Mouse (Mus musculus): ENCODE data around the gene Psd4. TPM values are rescaled to one million over a fixed set of nuclear protein-coding genes. Genes with fewer than 3 reads are reported as not detected.

The Psd4 gene
- total and polyA plus RNA-seq, 3 experiments = 54.8 to 66.8 (median 55.0) TPM

GRCm38 (mm10) chr2:24435699-24436098 is 68.3 kb downstream of the Psd4 start:
- H3K4me1 ChIP-seq (ENCODE audit: control insufficient read depth in 1 of 2, insufficient read depth in 2 of 2) = no peaks in the 10 kb centered on the region
- H3K9me3 ChIP-seq (replicated peaks; ENCODE audit: low read length) = no peaks in the 10 kb centered on the region
- H3K9ac ChIP-seq (ENCODE audit: insufficient read depth, low read depth) = no peak overlapping the region
- no peak overlapping the region for H3K4me2 ChIP-seq (ENCODE audit: insufficient read depth, low read depth, poor library complexity, severe bottlenecking)
- no peaks in the 10 kb centered on the region for H3K36me3 ChIP-seq (replicated peaks in 1 of 2; ENCODE audit: control insufficient read depth in 1 of 2, insufficient read depth in 1 of 2, low read length in 1 of 2)
- H3K4me3 ChIP-seq (replicated peaks in 1 of 3; ENCODE audit: low read depth in 2 of 3, low read length in 2 of 3, poor library complexity in 1 of 3) = no peak overlapping the region
- no peaks in the 10 kb centered on the region for H3K79me2 ChIP-seq (replicated peaks; ENCODE audit: control insufficient read depth, extremely low read depth, insufficient read depth, poor library complexity, severe bottlenecking)
- no peak for TF ChIP-seq CHD2 (IDR thresholded peaks at IDR 0.05; ENCODE audit: low read length)
- no peak for TF ChIP-seq TCF12 (IDR thresholded peaks at IDR 0.05; ENCODE audit: low read depth, low read length)
- no peak for TF ChIP-seq ZMIZ1 (IDR thresholded peaks at IDR 0.05; ENCODE audit: low read depth, low read length)
- TF ChIP-seq JUN (IDR thresholded peaks at IDR 0.05; ENCODE audit: insufficient read depth, low read depth, low read length) = no peak
- TF ChIP-seq BHLHE40 (IDR thresholded peaks at IDR 0.05; ENCODE audit: low read depth, low read length) = no peak
- TF ChIP-seq ELF1 (IDR thresholded peaks at IDR 0.05; ENCODE audit: low read depth, low read length) = no peak
- TF ChIP-seq MXI1 (IDR thresholded peaks at IDR 0.05; ENCODE audit: low read depth, low read length) = no peak
- no peak for TF ChIP-seq ZNF384 (IDR thresholded peaks at IDR 0.05; ENCODE audit: low read depth, low read length)
- TF ChIP-seq ZKSCAN1 (IDR thresholded peaks at IDR 0.05; ENCODE audit: borderline replicate concordance, low read depth, low read length) = no peak
- TF ChIP-seq MAZ (IDR thresholded peaks at IDR 0.05; ENCODE audit: low read depth, low read length) = no peak
- TF ChIP-seq SMC3 (IDR thresholded peaks at IDR 0.05; ENCODE audit: low read depth, low read length) = no peak
- no peak for TF ChIP-seq SIN3A (IDR thresholded peaks at IDR 0.05; ENCODE audit: low read length)
- TF ChIP-seq UBTF (IDR thresholded peaks at IDR 0.05; ENCODE audit: low read depth, low read length) = no peak
- in situ Hi-C loops (cut with MboI; ENCODE audit: low pct_ligation_motif_present, low pct_unique_long_range_greater_than_20kb, low sequenced_read_pairs) = no loop called here
- H3K27me3 ChIP-seq (replicated peaks) = no peaks in the 10 kb centered on the region
- no peak for DNase-seq (ENCODE audit: extremely low read depth)
- no peak overlapping the region for H3K27ac ChIP-seq (ENCODE audit: insufficient read depth, low read depth)
- dilution Hi-C loops (cut with MboI; ENCODE audit: extremely low pct_ligation_motif_present, extremely low pct_unique_long_range_greater_than_20kb, low sequenced_read_pairs) = no loop called here

- no peak overlapping the region for H3K4me2 ChIP-seq (ENCODE audit: insufficient read depth, low read depth, poor library complexity, severe bottlenecking)
- H3K36me3 ChIP-seq (replicated peaks in 1 of 2; ENCODE audit: control insufficient read depth in 1 of 2, insufficient read depth in 1 of 2, low read length in 1 of 2) = no peaks in the 10 kb centered on the region
- in situ Hi-C loops (cut with MboI; ENCODE audit: low pct_ligation_motif_present, low pct_unique_long_range_greater_than_20kb, low sequenced_read_pairs) (no loop called here), dilution Hi-C loops (cut with MboI; ENCODE audit: extremely low pct_ligation_motif_present, extremely low pct_unique_long_range_greater_than_20kb, low sequenced_read_pairs) (no loop called here)
- no peak for DNase-seq (ENCODE audit: extremely low read depth)
- TF ChIP-seq IRF4 (IDR thresholded peaks at IDR 0.05; ENCODE audit: low read depth, low read length) (no peak), TCF12 (IDR thresholded peaks at IDR 0.05; ENCODE audit: low read depth, low read length) (no peak), USF1 (IDR thresholded peaks at IDR 0.05; ENCODE audit: low read depth, low read length) (no peak), MAFK (IDR thresholded peaks at IDR 0.05; ENCODE audit: insufficient replicate concordance, low read length) (no peak)
- no peaks in the 10 kb centered on the region for H3K9me3 ChIP-seq (replicated peaks; ENCODE audit: low read length)
- H3K4me1 ChIP-seq (ENCODE audit: control insufficient read depth in 1 of 2, insufficient read depth in 2 of 2) = no peaks in the 10 kb centered on the region
- no peak overlapping the region for H3K27ac ChIP-seq (ENCODE audit: insufficient read depth, low read depth)
- H3K4me3 ChIP-seq (replicated peaks in 1 of 3; ENCODE audit: low read depth in 2 of 3, low read length in 2 of 3, poor library complexity in 1 of 3) = no peak overlapping the region
- H3K9ac ChIP-seq (ENCODE audit: insufficient read depth, low read depth) = no peak overlapping the region
- no peaks in the 10 kb centered on the region for H3K79me2 ChIP-seq (replicated peaks; ENCODE audit: control insufficient read depth, extremely low read depth, insufficient read depth, poor library complexity, severe bottlenecking)
- H3K27me3 ChIP-seq (replicated peaks) = no peaks in the 10 kb centered on the region
Measured at GRCm38 (mm10) chr2:24440056-24440455, 72.7 kb downstream of the Psd4 start.

Data from CH12.LX (cell line).